Mouse (Mus musculus) MEL (cell line): ENCODE data around the gene Fgfr2.

ENCODE experiments used
- CHD1 ChIP-seq: IDR thresholded peaks from 2 replicates; pipeline ENCODE4 v1.6.1; 2012; ENCODE audit warnings: low read depth, mild to moderate bottlenecking, inconsistent platforms, low read length, improper control_type of control experiment
- CHD2 ChIP-seq: IDR thresholded peaks from 2 replicates; pipeline ENCODE4 v1.6.1; 2011; ENCODE audit warnings: low read length, improper control_type of control experiment
- CTCF ChIP-seq, 3 experiments: IDR thresholded peaks in 2 of 3; conservative IDR thresholded peaks in 1 of 3; 2 replicates each; pipeline ENCODE4 v1.5.1; 2011 to 2012; ENCODE audit warnings: low read length in 3 of 3, low read depth in 2 of 3, mild to moderate bottlenecking in 2 of 3, improper control_type of control experiment in 1 of 3, inconsistent platforms in 1 of 3, mixed read lengths in 1 of 3, moderate library complexity in 1 of 3; ENCODE audit not compliant: control insufficient read depth in 1 of 3, insufficient read depth in 1 of 3, poor library complexity in 1 of 3, severe bottlenecking in 1 of 3
- EP300 ChIP-seq, 2 experiments: IDR thresholded peaks; 2 replicates each; pipeline ENCODE4 v1.6.1; 2011; ENCODE audit warnings: improper control_type of control experiment in 2 of 2, low read length in 2 of 2, low read depth in 1 of 2, mild to moderate bottlenecking in 1 of 2
- GABPA ChIP-seq: IDR thresholded peaks from 2 replicates; pipeline ENCODE4 v1.6.1; 2012; ENCODE audit warnings: low read depth, mild to moderate bottlenecking, inconsistent platforms, low read length, improper control_type of control experiment, moderate library complexity
- GATA1 ChIP-seq: IDR thresholded peaks from 2 replicates; pipeline ENCODE4 v1.6.1; 2011; ENCODE audit warnings: low read depth, low read length, improper control_type of control experiment
- HCFC1 ChIP-seq: IDR thresholded peaks from 2 replicates; pipeline ENCODE4 v1.6.1; 2012; ENCODE audit warnings: low read depth, mild to moderate bottlenecking, inconsistent platforms, low read length, improper control_type of control experiment, moderate library complexity
- MAFK ChIP-seq: IDR thresholded peaks from 2 replicates; pipeline ENCODE4 v1.6.1; 2011; ENCODE audit warnings: low read depth, mild to moderate bottlenecking, low read length, improper control_type of control experiment, borderline replicate concordance
- MAX ChIP-seq: IDR thresholded peaks from 2 replicates; pipeline ENCODE4 v1.6.1; 2011; ENCODE audit warnings: low read length, improper control_type of control experiment
- MEF2A ChIP-seq: IDR thresholded peaks from 2 replicates; pipeline ENCODE4 v1.6.1; 2014; ENCODE audit warnings: low read depth, mild to moderate bottlenecking, inconsistent platforms, low read length, improper control_type of control experiment; ENCODE audit not compliant: poor library complexity, insufficient replicate concordance, severe bottlenecking; ENCODE audit errors: extremely low read depth
- POLR2A ChIP-seq, 2 experiments: IDR thresholded peaks; 2 replicates each; pipeline ENCODE4 v1.6.1; 2011 to 2012; ENCODE audit warnings: low read length in 2 of 2, mild to moderate bottlenecking in 2 of 2, control low read depth in 1 of 2, improper control_type of control experiment in 1 of 2, low read depth in 1 of 2, moderate library complexity in 1 of 2; ENCODE audit not compliant: control insufficient read depth in 1 of 2, insufficient read depth in 1 of 2, poor library complexity in 1 of 2
- TAL1 ChIP-seq: IDR thresholded peaks from 2 replicates; pipeline ENCODE4 v1.6.1; 2012; ENCODE audit warnings: mild to moderate bottlenecking, inconsistent platforms, low read length, moderate library complexity, mixed read lengths
- USF1 ChIP-seq: IDR thresholded peaks from 2 replicates; pipeline ENCODE4 v1.6.1; 2014; ENCODE audit warnings: low read depth, mild to moderate bottlenecking, inconsistent platforms, low read length, improper control_type of control experiment, moderate library complexity

GRCm38 (mm10) chr7:132930055-132930454 lies 193.1 kb downstream of the Fgfr2 start:
- TF ChIP-seq CTCF (IDR thresholded peaks at IDR 0.05 in 2 of 3, conservative IDR thresholded peaks at IDR 0.05 in 1 of 3; ENCODE audit: control insufficient read depth in 1 of 3, insufficient read depth in 1 of 3, low read depth in 2 of 3, low read length in 3 of 3, poor library complexity in 1 of 3, severe bottlenecking in 1 of 3) (peak; percentile 43 to 66 (median 60)), MEF2A (no peak), POLR2A (IDR thresholded peaks at IDR 0.05; ENCODE audit: control insufficient read depth in 1 of 2, insufficient read depth in 1 of 2, low read depth in 1 of 2, low read length in 2 of 2, poor library complexity in 1 of 2) (no peak), GATA1 (no peak), EP300 (IDR thresholded peaks at IDR 0.05; ENCODE audit: low read depth in 1 of 2, low read length in 2 of 2) (no peak), HCFC1 (0 out of 2 replicates have a peak, but pooled peaks have one; percentile 29), GABPA (no peak), CHD1 (no peak), MAX (no peak), TAL1 (no peak), CHD2 (no peak), USF1 (no peak), MAFK (no peak)
